Mouse (Mus musculus): ENCODE measurements around the gene Tspan17.

Gene Tspan17

GRCm38 (mm10) chr13:54805134-54805838 lies 16.1 kb downstream of the Tspan17 start:
- peak in 1 of 2 experiments; percentile 53 for DNase-seq (ENCODE audit: low spot score in 2 of 2)

GRCm38 (mm10) chr13:54806434-54806976 lies 17.3 kb downstream of the Tspan17 start:
- DNase-seq (ENCODE audit: low spot score in 2 of 2) = no peak

- DNase-seq (ENCODE audit: low spot score in 2 of 2) = no peak
Measured at GRCm38 (mm10) chr13:54808067-54808466, 18.9 kb downstream of the Tspan17 start.

GRCm38 (mm10) chr13:54811476-54811875 lies 22.3 kb downstream of the Tspan17 start:
- peak in 1 of 2 experiments; percentile 65 for DNase-seq (ENCODE audit: low spot score in 2 of 2)

GRCm38 (mm10) chr13:54813381-54813780 lies 24.2 kb downstream of the Tspan17 start:
- no peak for DNase-seq (ENCODE audit: low spot score in 2 of 2)

GRCm38 (mm10) chr13:54818399-54819254 lies 29.4 kb downstream of the Tspan17 start:
- DNase-seq (ENCODE audit: low spot score in 2 of 2) = no peak

- no peak for DNase-seq (ENCODE audit: low spot score in 2 of 2)
Measured at GRCm38 (mm10) chr13:54821106-54821505, 31.9 kb downstream of the Tspan17 start.

- no peak for DNase-seq (ENCODE audit: low spot score in 2 of 2)
Measured at GRCm38 (mm10) chr13:54821931-54822330, 32.8 kb downstream of the Tspan17 start.

- no peak for DNase-seq (ENCODE audit: low spot score in 2 of 2)
Measured at GRCm38 (mm10) chr13:54824111-54824931, 35.1 kb downstream of the Tspan17 start.

GRCm38 (mm10) chr13:54827992-54828391 lies 38.8 kb downstream of the Tspan17 start:
- DNase-seq (ENCODE audit: low spot score in 2 of 2) = no peak

GRCm38 (mm10) chr13:54828508-54828907 lies 39.3 kb downstream of the Tspan17 start:
- DNase-seq (ENCODE audit: low spot score in 2 of 2) = no peak

- DNase-seq (ENCODE audit: low spot score in 2 of 2) = no peak
Measured at GRCm38 (mm10) chr13:54829450-54829849, 40.3 kb downstream of the Tspan17 start.

GRCm38 (mm10) chr13:54836351-54837030 lies 47.3 kb downstream of the Tspan17 start:
- no peak for DNase-seq (ENCODE audit: low spot score in 2 of 2)

GRCm38 (mm10) chr13:54837061-54837460 lies 47.9 kb downstream of the Tspan17 start:
- no peak for DNase-seq (ENCODE audit: low spot score in 2 of 2)

GRCm38 (mm10) chr13:54837471-54837889 lies 48.3 kb downstream of the Tspan17 start:
- peak in 1 of 2 experiments; percentile 49 for DNase-seq (ENCODE audit: low spot score in 2 of 2)

GRCm38 (mm10) chr13:54838540-54838939 lies 49.4 kb downstream of the Tspan17 start:
- DNase-seq (ENCODE audit: low spot score in 2 of 2) = peak in 1 of 2 experiments; percentile 11

- DNase-seq (ENCODE audit: low spot score in 2 of 2) = no peak
Measured at GRCm38 (mm10) chr13:54839211-54839610, 50.0 kb downstream of the Tspan17 start.

- DNase-seq (ENCODE audit: low spot score in 2 of 2) = no peak
Measured at GRCm38 (mm10) chr13:54844579-54844978, 55.4 kb downstream of the Tspan17 start.

Data from left cerebral cortex, adult 9 months (tissue).